Mouse (Mus musculus): ENCODE data around the gene Btbd9.

DNA sequence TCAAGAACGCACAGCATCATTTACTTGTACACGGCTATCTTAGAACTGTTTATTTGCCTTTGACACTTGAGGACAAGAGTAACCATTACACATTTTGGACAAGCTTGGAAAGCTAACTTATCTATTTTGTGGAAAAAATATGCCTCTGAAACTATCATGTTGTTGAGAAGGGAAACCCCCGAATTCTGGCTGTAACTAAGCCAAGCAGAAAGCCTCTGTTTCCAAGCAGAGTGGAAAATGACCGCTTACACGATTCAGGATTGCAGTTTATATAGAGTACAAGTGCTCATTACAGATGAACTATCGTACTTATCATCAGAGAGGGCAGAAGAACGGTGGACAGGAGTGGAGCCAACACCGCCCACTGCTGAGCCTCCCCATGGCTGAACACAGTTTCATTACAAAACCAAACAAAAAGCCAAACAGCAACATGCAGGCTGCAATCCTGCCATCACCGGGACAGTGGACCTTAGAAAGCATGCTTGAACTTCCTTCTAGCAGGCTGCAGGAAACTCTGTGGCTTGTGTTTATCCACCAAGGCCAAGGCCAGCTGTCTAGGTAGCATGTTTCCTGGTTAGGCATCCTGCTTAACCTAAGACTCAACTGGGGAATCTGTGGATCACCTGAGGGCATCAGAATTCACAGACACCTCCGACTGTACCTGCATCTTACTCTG, 314.8 kb downstream of the Btbd9 start:
- TF ChIP-seq CHD2 (IDR thresholded peaks at IDR 0.05; ENCODE audit: low read depth, low read length) (no peak), ZNF384 (IDR thresholded peaks at IDR 0.05; ENCODE audit: low read depth, low read length) (no peak), HCFC1 (IDR thresholded peaks at IDR 0.05; ENCODE audit: borderline replicate concordance, insufficient read depth, low read length) (no peak), ZC3H11A (IDR thresholded peaks at IDR 0.05; ENCODE audit: borderline replicate concordance, low read depth, low read length) (no peak), MAFK (IDR thresholded peaks at IDR 0.05; ENCODE audit: insufficient read depth, low read depth, low read length) (no peak)
